Mouse (Mus musculus) bone marrow, adult 2 months (tissue): ENCODE results near the gene Vmn1r9.

Experiments
- CTCF ChIP-seq: fragments of 200-500 bp; IDR thresholded peaks from 2 replicates; pipeline ENCODE4 v1.5.1; 2011; ENCODE audit warnings: low read length, control low read depth; ENCODE audit not compliant: control insufficient read depth, insufficient read depth
- POLR2A ChIP-seq: fragments of 200-500 bp; IDR thresholded peaks from 2 replicates; pipeline ENCODE4 v1.6.1; 2011; ENCODE audit warnings: low read depth, mild to moderate bottlenecking, control low read depth, low read length, borderline replicate concordance; ENCODE audit not compliant: control insufficient read depth

DNA sequence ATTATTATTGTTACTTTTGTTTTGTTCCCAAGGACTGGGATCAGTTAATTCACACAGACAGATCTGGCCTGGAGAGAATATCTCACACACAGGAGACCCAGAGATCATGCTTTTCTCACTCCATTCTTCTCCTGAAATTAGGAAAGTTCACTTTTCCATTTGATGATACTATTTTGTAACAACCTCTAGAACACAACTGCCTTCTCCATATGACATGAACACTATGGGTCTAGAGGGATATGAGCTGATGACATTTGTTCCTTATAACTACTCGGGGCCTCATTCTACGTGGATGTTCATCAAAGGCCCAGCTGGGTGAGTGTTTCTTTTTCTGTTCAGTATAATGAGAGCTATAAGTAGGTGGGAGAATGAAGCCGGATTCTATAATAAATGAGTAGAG is 42.6 kb downstream of the Vmn1r9 start, which contains the start of gene Vmn1r10:
- TF ChIP-seq CTCF (no peak), POLR2A (no peak)
